Mouse (Mus musculus) c-Kit-positive CD71-negative TER-119-negative erythroid progenitor cells, embryonic 14.5 days (primary cell): ENCODE measurements around the gene Mettl9.
A peak's percentile ranks its signal among the peaks of the same experiment; 100 is the strongest.

Experiments used
- DNase-seq: peaks from one replicate; pipeline ENCODE4 v3.0.0-alpha.2; 2013; ENCODE audit warnings: low read depth

The Mettl9 gene

DNA sequence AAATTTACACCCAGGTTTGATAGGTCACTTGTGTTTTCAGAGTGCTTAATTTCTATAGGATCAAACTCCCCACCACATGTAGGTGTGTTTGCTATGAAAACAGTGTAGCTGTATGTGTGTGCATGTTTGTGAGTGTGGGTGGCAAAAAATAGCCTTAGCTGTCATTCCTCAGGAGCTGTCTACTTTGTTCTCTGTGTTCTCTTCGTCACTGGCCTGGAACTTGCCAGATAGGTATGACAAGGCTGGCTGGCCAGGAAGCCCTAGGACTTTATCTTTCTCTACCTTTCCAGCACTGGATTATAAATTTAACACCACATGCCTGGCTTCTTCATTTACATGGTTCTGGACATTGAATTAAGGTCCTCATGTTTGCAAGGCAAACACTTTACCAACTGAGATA, 10.0 kb downstream of the Mettl9 start:
- no peak for DNase-seq

DNA sequence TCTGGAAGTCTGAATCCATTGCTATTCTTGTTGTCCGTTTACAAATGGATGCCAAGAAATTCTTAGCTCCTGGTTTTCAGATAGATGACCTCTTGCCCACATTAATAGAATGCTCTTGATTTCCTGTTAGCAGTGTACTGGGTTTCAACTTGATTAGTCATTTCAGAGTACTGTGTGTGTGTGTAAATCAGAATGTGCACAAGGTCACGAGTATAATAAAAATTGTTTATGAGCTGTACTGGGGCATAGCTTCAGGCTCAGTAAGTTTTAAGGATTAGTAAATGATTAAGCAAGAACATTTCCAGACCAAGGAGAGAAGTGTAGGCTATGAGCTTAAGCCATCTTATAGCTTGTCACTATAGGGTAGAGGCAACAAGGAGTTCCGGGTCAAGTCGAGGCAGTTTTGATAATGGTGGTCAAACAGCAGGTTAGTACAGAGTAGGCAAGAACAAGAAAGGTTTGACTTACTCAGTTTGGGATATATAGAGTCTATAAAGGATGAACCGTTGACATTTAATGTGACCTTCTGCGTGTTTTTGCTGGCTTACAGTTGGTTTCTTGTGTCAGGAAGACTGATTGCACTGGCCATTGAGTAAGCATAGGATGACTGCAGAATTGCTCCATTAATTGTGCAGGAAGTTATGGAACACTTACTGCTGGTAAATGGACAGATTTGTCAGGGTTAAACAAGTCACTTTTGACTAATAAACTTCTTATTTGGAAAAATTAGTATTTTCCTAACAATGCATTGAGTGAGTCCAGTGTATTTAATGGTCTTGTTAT, 11.6 kb downstream of the Mettl9 start:
- DNase-seq, result no peak

DNA sequence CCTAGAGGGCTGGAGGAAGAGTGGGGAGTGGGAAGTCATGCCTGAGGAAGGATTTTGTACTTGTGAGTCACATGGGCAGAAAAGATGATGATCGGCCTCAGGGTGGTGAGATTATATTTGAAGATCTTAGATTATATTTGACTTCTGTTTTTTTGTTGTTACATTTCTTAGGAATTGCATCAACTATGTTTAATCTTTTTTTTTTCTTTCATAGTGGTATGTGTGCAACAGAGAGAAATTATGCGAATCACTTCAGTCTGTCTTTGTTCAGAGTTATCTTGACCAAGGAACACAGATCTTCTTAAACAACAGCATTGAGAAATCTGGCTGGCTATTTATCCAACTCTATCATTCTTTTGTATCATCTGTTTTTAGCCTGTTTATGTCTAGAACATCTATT, 13.4 kb downstream of the Mettl9 start:
- no peak for DNase-seq

DNA sequence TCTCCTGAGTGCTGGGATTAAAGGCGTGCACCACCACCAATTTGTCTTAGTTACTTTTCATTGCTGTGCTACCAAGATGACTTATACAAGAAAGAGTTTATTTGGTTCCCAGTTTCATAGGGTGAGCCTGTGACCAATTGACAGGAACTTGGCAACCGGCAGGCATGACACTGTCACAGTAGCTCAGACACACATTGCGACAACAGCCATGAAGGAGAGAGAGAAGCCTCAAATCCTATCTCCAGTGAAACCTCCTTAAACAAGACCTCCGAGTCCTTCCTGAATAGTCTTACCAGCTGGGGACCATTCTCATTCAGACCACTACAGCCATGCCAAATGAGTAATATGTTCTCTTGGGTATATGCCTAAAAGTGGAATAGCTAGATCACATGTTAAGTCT, 18.8 kb downstream of the Mettl9 start:
- DNase-seq, result no peak

DNA sequence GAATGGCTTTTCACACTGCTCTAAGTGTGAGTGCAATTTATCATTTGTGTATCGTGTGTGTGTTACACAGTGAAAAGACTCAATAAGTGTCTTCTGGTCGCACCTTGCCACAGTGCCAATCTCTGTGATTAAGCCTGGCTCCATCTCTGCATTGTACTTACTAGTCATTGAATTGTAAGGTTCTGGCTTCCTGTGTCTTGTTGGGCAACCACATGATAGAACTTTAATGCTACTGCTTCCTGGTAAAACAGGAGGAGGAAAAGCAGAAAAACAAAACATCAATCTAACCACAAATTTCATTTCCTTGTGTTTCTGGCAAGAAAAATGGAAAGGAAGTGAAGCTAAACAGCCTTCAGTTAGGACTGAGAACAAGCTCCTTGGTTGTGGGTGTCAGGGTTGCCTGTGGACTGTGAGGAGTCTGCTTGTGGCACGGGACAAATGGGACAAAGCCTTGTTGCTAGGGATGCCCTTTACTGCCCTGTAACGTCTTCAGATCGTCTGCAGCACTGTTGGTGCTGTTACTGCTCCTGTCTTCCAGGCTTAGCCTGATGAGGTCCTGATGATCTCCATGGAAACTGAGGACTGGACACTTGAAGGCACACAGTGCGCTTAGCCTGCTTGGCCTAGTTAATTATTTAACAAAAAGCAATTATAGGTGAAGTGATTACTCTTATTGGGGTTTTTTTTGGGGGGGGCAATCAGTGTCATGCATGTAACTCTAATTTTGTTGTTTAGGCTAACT, 25.4 kb downstream of the Mettl9 start:
- DNase-seq, result no peak

DNA sequence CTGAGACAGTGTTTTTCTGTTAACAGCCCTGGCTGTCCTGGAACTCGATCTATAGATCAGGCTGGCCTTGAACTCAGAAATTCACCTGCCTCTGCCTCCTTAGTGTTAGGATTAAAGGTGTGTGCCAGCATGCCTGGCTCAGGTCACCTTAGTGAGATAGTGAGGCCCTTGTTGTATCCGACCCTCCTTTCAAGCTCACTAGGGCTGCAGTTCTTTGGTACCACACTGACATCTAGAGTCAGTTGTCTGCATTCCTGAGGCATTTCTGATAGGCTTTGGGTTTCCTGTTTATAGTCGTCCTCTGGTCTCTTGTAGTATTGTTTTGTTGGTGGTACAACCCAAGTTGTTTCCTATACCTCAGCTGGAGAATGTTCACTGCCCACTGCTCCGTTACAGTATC, 30.1 kb downstream of the Mettl9 start:
- DNase-seq, result no peak

DNA sequence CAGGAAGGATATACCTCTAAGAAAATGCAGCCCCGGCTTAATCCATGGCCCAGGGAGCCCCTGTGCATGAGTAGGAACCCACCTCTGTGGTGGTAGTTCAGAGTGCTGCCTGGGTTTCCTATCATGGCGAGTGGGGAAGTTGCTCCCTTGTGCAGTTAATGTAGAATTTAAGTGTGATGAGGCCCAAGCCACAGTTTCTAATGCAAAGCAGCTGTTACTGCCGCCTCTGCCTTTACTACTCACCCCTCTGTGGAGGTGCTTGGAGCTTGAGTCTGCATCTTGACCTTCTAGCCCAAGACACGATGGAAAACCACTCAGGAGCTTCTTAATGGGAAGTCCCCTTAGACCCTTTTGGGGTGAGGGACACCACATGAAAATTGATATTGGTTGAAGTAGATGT, 37.0 kb downstream of the Mettl9 start:
- DNase-seq, result no peak

DNA sequence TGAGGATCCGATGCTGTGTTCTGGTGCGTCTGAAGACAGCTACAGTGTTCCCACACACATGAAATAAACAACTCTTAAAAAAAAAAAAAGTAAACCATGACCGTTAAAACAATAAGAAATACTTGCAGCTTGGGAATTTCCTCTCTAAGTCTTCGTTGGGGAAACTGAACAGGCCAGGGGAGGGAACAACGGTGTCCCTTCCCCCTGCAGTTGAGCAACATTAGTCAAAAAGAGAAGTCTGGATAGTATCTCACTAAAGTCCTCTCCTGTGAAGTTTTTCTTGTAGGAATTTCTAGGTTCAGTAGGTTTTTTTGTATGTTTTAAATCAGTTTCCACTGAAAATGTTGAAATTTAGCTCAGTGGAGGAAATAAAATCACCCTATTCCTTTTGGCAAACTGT, 38.3 kb downstream of the Mettl9 start:
- no peak for DNase-seq

DNA sequence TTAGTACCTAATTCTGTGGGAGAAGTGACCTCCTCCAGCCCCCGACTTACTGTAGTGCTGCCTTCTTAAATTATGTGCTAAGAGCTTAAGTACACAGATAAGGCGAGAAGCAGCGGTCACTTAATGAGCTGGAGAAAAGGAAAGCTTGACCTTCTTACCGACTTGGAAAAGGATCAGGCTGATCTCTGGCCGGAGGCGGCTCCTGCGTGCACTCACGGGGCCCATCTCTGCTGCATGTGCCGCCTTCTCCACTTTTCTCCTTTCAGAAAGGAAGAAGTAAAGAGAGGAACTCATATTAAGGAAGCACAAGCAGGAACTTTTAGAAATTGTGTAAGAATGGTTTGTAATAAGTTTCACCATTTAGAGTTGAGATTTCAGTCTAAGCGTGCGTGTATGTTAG, 40.0 kb downstream of the Mettl9 start, which contains the start of gene Igsf6:
TSS of gene Igsf6 (minus strand) at position 292 of the 400 bp plus-strand sequence.
- no peak for DNase-seq

DNA sequence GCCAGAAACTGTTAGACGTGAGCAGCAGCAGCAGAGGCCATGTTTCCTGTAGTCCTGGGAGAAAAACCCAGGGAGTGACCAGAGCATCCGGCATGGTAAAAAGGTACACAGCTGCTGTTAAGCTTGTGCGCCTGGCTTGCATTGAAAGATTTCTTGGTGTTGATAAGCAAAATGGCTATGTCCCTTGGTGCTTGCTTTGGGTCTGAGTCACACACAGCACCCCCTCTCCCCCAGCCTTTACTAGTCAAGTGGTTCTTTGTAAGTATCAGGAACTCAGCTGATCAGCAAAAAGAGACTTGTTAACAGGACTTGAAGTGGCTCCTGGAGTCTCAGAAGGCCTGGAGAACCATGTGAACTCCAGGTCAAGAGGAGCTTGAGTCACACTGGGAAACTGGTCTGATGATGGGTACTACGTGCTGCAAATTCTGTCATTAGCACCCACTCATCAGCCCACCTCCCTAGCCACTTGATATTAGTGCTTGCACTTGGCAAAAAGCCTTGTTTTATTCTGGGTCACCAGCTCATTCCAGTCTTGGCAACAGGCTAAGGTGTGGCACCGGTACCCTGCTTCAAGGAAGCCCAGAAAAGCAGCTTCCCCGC, 40.7 kb downstream of the Mettl9 start:
- no peak for DNase-seq

DNA sequence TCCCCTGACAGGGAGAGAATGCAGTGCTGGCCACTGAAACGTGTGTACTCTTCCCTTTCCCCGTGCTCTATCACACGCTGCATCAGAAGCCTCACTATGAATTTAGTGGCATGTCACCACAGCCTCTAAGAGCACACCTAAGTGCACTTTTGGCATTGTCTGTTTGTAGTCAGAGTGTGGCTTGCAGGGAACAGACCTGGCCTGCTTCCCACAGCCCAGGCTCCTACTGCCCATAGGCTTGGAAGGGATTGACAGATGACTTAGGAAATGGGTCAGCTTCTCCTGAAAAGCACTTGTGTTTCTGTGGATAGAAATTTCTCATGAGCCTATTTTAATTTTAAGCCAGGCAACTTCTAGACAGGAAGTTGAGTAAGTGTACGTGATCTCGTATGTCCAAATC, 41.2 kb downstream of the Mettl9 start:
- no peak for DNase-seq

DNA sequence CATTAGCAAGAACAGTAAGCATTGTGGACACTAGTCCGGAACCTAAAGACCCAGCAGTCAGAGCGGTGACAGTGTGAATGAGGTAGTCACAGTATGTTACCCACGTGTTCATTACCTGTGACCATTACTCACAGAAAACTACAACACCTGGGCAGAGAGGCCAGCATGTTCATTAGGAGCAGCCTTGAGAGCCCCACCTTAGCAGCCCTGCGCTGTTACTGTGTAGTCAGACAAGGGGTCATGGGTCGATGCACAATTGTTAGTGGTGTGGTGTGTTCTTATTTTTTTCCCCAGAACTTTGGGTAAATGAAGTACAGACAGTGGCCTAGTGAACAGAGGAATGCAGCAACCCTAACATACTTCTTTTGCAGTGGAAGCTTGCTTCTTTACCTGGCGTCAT, 43.1 kb downstream of the Mettl9 start:
- DNase-seq, result no peak

DNA sequence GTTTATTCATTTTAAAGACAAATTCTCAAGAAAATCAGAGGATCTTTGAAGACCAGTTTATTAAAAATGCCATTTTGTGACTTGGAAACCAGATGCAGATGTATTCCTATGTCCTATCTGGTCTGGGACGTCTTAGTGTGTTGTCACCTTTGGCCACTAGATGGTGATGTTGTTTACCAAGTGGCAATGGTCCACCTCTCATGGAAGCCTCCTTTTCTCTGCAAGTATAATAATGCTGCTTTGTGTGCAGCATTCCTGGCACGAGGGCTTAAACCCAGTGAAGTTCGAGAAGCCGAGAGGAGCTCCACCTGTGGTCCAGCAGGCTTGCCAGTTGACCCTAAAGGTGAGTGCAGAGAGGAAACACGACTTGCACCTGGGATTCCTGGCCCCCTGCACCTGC, 43.6 kb downstream of the Mettl9 start:
- DNase-seq, result peak; percentile 50

DNA sequence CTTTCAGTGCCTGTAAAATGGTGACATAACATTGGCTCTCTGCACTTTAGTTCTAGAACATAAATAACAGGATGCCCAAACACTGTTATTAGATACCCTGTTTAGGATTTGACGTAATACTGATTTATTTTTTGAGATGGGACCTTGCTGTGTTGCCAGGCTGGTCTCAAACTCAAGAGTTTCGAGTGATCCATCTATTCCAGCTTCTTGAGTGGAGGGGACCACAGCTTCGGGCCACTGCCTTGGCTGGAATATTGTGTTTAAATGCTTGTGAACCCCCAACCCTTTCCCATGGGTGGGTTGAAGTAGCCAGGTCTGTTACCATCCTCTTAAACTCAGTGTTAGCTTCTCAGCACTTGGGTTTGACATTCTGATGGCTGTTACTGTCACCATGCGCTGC, 47.1 kb downstream of the Mettl9 start, which contains the start of gene Otoa:
TSS of gene Otoa (plus strand) at position 301 of the 400 bp plus-strand sequence.
- DNase-seq, result no peak

DNA sequence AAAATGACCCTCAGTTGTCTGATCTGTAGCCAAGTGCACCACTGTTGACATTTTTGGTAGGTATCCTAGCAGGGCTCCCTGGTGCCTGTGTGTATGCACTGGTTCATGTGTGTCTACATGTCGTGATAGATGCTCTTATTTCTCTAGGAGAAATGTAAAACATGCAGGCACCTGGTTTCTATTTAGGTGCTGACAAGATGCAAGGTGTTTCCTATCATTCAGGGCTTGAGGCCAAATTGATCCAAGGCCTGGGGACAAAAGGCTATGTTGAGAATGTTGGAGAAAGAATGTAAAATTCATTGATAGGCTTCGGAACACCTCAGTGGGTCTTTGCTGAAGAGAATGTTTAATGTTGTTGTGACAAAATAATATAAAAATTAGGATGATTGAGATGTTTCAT, 47.6 kb downstream of the Mettl9 start:
- DNase-seq, result no peak

DNA sequence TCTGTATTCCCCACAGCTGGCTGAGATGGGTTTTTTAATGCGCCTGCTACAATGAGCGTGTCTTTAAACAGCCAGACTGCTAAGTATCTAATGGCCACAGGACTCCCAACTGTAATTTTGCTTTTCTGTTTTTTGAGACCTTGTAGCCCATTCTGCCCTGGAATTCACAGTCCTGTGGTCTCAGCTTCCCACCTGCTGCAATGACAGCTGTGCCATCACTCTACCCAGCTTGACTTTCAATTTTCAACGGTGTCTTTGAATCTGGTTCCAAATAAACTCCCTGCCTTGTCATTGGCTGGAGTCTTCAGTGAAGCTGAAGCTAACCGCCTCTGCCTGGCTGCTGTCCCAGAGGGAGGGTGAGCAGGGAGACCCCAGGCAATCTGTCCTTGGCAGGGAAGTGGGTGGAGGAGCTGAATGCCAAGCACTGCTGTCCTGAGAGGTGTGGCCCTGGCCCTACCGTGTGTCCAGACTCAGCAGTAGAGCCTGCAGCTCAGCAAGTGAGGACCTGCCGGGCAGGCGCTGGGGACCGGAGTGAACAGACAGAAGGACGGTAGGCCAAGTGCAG, 48.8 kb downstream of the Mettl9 start:
- DNase-seq, result no peak

DNA sequence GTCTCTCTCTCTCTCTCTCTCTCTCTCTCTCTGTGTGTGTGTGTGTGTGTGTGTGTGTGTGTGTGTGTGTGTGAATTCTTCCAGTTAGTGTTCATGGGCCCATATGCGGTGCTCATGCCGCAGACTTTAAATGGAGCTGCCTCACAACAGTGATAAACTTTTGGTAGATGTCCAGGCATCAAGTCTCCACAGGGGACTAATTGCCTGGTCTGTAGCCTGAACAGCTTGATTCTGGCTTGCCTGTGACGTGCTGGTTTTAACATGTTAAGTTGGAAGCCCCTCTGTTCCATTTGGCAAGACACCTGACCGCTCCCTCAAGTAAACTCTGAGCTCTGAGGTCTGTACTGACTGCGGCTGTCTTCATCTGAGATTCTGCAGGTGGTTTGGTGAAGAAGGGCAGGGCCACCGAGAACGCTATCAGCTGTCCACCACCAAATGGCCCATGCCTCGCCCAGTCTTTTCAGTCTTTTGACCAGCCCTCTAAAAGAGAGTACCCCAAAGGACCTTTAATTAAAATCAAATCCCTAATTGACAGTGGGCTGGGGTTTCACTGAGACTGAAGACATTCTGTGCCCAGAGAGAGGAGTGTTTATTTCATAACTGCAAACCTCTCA, 50.7 kb downstream of the Mettl9 start:
- DNase-seq, result no peak

DNA sequence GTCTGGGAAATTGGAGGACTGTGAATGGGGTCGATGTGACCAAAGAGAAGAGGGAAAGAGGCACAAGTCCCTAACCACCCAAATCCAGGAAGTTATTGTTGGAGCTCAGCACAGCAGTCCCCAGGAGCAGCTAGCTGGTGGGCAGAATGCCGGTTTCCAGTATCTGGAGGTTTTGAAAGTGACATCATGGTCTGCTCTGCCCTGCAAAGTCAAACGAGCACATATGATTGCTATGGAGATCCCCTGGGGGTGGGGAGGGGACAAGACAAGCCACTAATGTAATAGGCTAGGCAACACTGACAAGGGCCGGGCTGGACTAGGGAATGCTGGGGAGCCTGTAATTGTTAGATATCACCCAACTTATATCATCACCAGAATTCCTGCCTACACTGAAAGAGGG, 51.3 kb downstream of the Mettl9 start:
- DNase-seq, result no peak

DNA sequence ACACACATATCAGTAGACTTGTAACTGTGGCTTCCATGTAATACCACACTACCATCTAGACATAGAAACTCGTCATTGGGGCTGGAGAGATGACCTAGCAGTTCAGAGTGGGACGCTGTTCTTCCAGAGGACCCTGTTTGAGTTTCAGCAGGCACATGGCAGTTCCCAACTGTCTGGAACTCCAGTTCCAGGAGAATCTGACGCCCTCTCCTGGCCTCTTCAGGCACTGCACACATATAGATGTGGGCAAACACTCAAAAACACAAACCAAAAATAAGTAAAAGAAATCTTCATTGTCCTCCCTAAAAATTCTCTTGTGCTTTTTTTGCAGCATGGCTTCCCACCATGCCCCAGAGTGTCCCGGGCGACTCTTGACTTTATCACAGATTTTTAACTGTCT, 54.5 kb downstream of the Mettl9 start:
- DNase-seq, result no peak

DNA sequence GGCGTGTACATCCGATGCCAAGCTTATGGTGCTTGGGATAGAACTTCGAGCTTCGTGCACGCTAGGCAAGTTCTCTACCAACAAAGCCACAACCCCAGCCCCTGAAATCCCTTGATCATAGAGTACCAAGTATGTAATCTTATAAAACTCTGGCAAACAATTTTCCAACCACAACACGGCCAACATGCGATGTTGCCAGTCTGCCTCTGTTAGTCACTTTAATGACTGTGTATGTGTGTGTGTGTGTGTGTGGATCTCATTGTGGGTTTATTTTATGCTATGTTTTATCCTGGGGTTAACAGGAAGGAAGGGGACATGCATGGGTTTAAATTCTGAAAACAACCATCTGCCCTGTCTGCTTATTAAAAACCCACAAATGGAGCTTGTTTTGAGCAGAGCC, 56.5 kb downstream of the Mettl9 start:
- no peak for DNase-seq

DNA sequence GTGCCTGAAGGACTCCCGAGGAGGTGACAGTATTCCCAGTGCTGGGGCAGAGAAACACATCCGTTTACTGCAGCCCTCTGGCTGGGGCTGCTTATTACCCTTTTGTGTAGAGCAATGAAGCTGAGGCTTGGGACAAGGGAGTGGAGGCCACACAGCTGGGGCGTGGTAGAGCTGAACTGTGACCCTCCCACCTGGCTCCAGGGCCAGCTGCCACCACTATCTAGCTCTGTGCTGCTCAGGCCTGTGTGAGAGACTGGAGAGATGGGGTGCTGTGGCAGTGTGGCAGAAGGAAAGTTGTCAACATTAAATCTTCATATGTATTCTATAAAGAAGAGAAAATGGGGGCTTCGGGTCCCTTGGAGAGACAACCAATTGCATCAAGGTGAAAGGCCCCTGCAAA, 58.8 kb downstream of the Mettl9 start:
- no peak for DNase-seq

DNA sequence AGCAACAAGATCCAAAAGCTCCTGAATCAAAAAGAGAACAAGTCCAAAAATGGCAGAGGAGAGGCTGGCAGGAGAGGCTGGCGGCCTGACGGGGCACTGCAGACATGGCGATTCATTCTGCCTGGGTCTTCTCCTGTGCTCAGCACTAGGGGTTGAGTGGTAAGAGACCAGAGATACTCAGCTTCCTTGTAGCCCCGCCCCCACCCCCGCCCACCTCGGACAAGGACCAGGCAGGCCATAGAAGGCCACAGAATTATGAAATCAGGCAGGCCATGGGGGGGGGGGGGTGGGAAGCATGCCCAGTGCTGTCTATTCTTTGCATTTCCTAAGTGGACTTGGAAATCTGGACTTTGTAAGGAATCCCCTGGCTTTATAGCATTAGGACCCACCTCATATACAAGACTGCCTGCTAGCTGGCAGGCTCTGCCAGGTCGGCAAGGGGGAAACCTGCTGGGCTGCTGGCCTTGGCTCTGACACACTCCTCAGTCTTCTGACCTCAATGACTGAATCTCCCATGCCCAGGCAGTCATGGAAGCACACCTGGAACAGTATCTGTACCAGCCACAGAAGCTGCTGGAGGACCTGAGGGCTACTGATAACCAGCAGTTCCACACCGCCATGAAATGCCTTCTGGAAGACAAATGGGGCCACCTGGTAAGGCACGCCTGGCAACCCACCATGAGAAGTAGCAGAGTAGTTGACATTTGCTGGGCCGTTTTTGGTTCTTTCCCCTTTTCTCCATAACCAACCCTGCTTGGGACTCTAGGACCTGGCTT, 64.6 kb downstream of the Mettl9 start:
- no peak for DNase-seq
